Mouse (Mus musculus) hindbrain, embryonic 14.5 days (tissue): ENCODE measurements at regions not wholly inside any gene's neighbourhood (a gene's known extent, or its start where the extent isn't known, plus 50 kb on each side); places are given as distances from the start of the nearest gene placed in this dataset.

Experiments used
- ATAC-seq: fragments of 200-750 bp; cut with Nextera tagmentation; 2 replicates; pipeline ENCODE4 v1.8.0; 2017; ENCODE audit warnings: moderate number of reproducible peaks, mild to moderate bottlenecking, moderate TSS enrichment, moderate library complexity; ENCODE audit not compliant: low FRiP score
- DNase-seq: peaks from one replicate; pipeline ENCODE4 v3.0.0-alpha.2; 2015; ENCODE audit warnings: low spot score
- H3K27ac ChIP-seq: fragments of 300-500 bp; sonication (generic); 2 replicates; pipeline ENCODE4 v1.5.1; 2014; ENCODE audit warnings: mild to moderate bottlenecking, moderate library complexity
- H3K27me3 ChIP-seq: fragments of 300-500 bp; sonication (generic); 2 replicates; pipeline ENCODE4 v1.6.1; 2014; ENCODE audit warnings: mild to moderate bottlenecking, low read length, mixed read lengths; ENCODE audit not compliant: control insufficient read depth, insufficient read depth
- H3K36me3 ChIP-seq: fragments of 300-500 bp; sonication (generic); replicated peaks from 2 replicates; pipeline ENCODE4 v1.6.1; 2014; ENCODE audit not compliant: control insufficient read depth, insufficient read depth
- H3K4me1 ChIP-seq: fragments of 300-500 bp; sonication (generic); replicated peaks from 2 replicates; pipeline ENCODE4 v1.6.1; 2014; ENCODE audit warnings: antibody characterized with exemption, low read length, mixed read lengths; ENCODE audit not compliant: control insufficient read depth, insufficient read depth
- H3K4me2 ChIP-seq: fragments of 300-500 bp; sonication (generic); replicated peaks from 2 replicates; pipeline ENCODE4 v1.6.1; 2014; ENCODE audit warnings: mild to moderate bottlenecking, moderate library complexity
- H3K4me3 ChIP-seq: fragments of 300-500 bp; sonication (generic); replicated peaks from 2 replicates; pipeline ENCODE4 v1.5.1; 2014; ENCODE audit warnings: mild to moderate bottlenecking, low read length
- H3K9ac ChIP-seq: fragments of 300-500 bp; sonication (generic); 2 replicates; pipeline ENCODE4 v1.6.1; 2014
- H3K9me3 ChIP-seq: fragments of 300-500 bp; sonication (generic); 2 replicates; pipeline ENCODE4 v1.6.1; 2016; ENCODE audit warnings: low read length; ENCODE audit not compliant: control insufficient read depth
- WGBS: fragments of 180-500 bp; shearing (Covaris S2); extraction: QIAGEN DNeasy Blood & Tissue Kit; methylation state at CpG from one replicate; pipeline ENCODE4 v1.1.7; 2014; 5-methylcytosine and 5-hydroxymethylcytosine counted together

GRCm38 (mm10) chr8:46924787-46925548 is 61.7 kb upstream of the Enpp6 start:
- 12% methylated on average over 13 of the region's 13 CpGs for whole genome bisulfite sequencing
- no peak for ATAC-seq

GRCm38 (mm10) chr8:46928718-46929117 is 58.0 kb upstream of the Enpp6 start:
- ATAC-seq (no peak), DNase-seq (no peak)
- 87% methylated on average over 6 of the region's 6 CpGs for WGBS
- no peaks in the 10 kb centered on the region for H3K27me3 ChIP-seq
- no peak overlapping the region for H3K4me2 ChIP-seq
- H3K4me1 ChIP-seq: no peaks in the 10 kb centered on the region
- H3K27ac ChIP-seq: no peak overlapping the region
- H3K9me3 ChIP-seq: no peaks in the 10 kb centered on the region
- no peak overlapping the region for H3K9ac ChIP-seq
- no peaks in the 10 kb centered on the region for H3K36me3 ChIP-seq
- no peak overlapping the region for H3K4me3 ChIP-seq

More at GRCm38 (mm10) chr8:46924787-46925548, 61.7 kb upstream of the Enpp6 start:
- H3K36me3 ChIP-seq: no peaks in the 10 kb centered on the region
- H3K4me2 ChIP-seq: no peak overlapping the region
- no peaks in the 10 kb centered on the region for H3K4me1 ChIP-seq
- no peak for DNase-seq
- H3K27me3 ChIP-seq: no peaks in the 10 kb centered on the region
- H3K27ac ChIP-seq: no peak overlapping the region
- no peaks in the 10 kb centered on the region for H3K9me3 ChIP-seq
- H3K9ac ChIP-seq: no peak overlapping the region
- H3K4me3 ChIP-seq: no peak overlapping the region

GRCm38 (mm10) chr8:46929678-46930077 is 57.0 kb upstream of the Enpp6 start:
- ATAC-seq (no peak), DNase-seq (no peak)
- no peak overlapping the region for H3K4me3 ChIP-seq
- no peaks in the 10 kb centered on the region for H3K36me3 ChIP-seq
- no peaks in the 10 kb centered on the region for H3K9me3 ChIP-seq
- H3K4me2 ChIP-seq: no peak overlapping the region
- H3K27ac ChIP-seq: no peak overlapping the region
- H3K4me1 ChIP-seq: no peaks in the 10 kb centered on the region
- no peaks in the 10 kb centered on the region for H3K27me3 ChIP-seq
- H3K9ac ChIP-seq: no peak overlapping the region
- WGBS: 77% methylated on average over 6 of the region's 6 CpGs

GRCm38 (mm10) chr8:46931267-46931666 is 55.4 kb upstream of the Enpp6 start:
- no peaks in the 10 kb centered on the region for H3K36me3 ChIP-seq
- no peaks in the 10 kb centered on the region for H3K27me3 ChIP-seq
- no peak for DNase-seq
- no peak for ATAC-seq
- no peaks in the 10 kb centered on the region for H3K4me1 ChIP-seq
- no peak overlapping the region for H3K27ac ChIP-seq
- H3K9me3 ChIP-seq: no peaks in the 10 kb centered on the region
- no peak overlapping the region for H3K4me2 ChIP-seq
- H3K9ac ChIP-seq: no peak overlapping the region
- 92% methylated on average over 6 of the region's 6 CpGs for WGBS
- no peak overlapping the region for H3K4me3 ChIP-seq

- Histone ChIP-seq H3K27me3 (no peaks in the 10 kb centered on the region), H3K9ac (no peak overlapping the region), H3K4me2 (no peak overlapping the region), H3K9me3 (no peaks in the 10 kb centered on the region), H3K4me3 (no peak overlapping the region), H3K4me1 (no peaks in the 10 kb centered on the region), H3K36me3 (no peaks in the 10 kb centered on the region), H3K27ac (no peak overlapping the region)
- DNase-seq: no peak
- ATAC-seq: no peak
Observed at GRCm38 (mm10) chr8:46933256-46933655, 53.4 kb upstream of the Enpp6 start.

- ATAC-seq (no peak), DNase-seq (no peak)
- Histone ChIP-seq H3K36me3 (no peaks in the 10 kb centered on the region), H3K27me3 (no peaks in the 10 kb centered on the region), H3K4me1 (no peaks in the 10 kb centered on the region), H3K9ac (no peak overlapping the region), H3K4me3 (no peak overlapping the region), H3K9me3 (no peaks in the 10 kb centered on the region), H3K27ac (no peak overlapping the region), H3K4me2 (no peak overlapping the region)
- WGBS: 85% methylated on average over 9 of the region's 9 CpGs
Observed at GRCm38 (mm10) chr8:46934254-46934653, 52.4 kb upstream of the Enpp6 start.

GRCm38 (mm10) chr8:46934898-46935297 is 51.8 kb upstream of the Enpp6 start:
- Histone ChIP-seq H3K36me3 (no peaks in the 10 kb centered on the region), H3K4me2 (no peak overlapping the region), H3K27ac (no peak overlapping the region), H3K9me3 (no peaks in the 10 kb centered on the region), H3K9ac (no peak overlapping the region), H3K4me3 (no peak overlapping the region), H3K4me1 (no peaks in the 10 kb centered on the region), H3K27me3 (no peaks in the 10 kb centered on the region)
- WGBS: 27% methylated on average over 9 of the region's 9 CpGs
- peak; percentile 73 for DNase-seq
- ATAC-seq: peak; percentile 65; the same call in 1 of the 2 replicates

- no peaks in the 10 kb centered on the region for H3K27me3 ChIP-seq
- peak; percentile 65 for DNase-seq
- no peaks in the 10 kb centered on the region for H3K4me1 ChIP-seq
- no peak for ATAC-seq
- WGBS: 26% methylated on average over 8 of the region's 8 CpGs
- H3K4me2 ChIP-seq: peak overlapping the region; percentile 22; the same call in 1 of the 2 replicates
- H3K27ac ChIP-seq: no peak overlapping the region
- no peak overlapping the region for H3K9ac ChIP-seq
- H3K4me3 ChIP-seq: no peak overlapping the region
- H3K36me3 ChIP-seq: no peaks in the 10 kb centered on the region
- no peaks in the 10 kb centered on the region for H3K9me3 ChIP-seq
Observed at GRCm38 (mm10) chr8:46936039-46936438, 50.6 kb upstream of the Enpp6 start.
